Mouse (Mus musculus) G1E (cell line): ENCODE data around the gene Smad3.

Source experiments
- CTCF ChIP-seq: IDR thresholded peaks from 2 replicates; pipeline ENCODE4 v1.5.1; 2012; ENCODE audit warnings: low read depth, low read length, inconsistent platforms, mixed read lengths
- TAL1 ChIP-seq: conservative IDR thresholded peaks from 2 replicates; pipeline ENCODE4 v1.6.1; 2012; ENCODE audit warnings: low read depth, low read length, inconsistent platforms, mixed read lengths

GRCm38 (mm10) chr9:63793731-63794495 is 36.1 kb upstream of the Smad3 start:
- TF ChIP-seq TAL1 (no peak), CTCF (no peak)
